Comparison of ENCODE assay signal across 22 mouse cellular contexts in genomic region chr6:87797321-87797720, GRCm38 (mm10). TPM values are rescaled to one million over a fixed set of nuclear protein-coding genes. Genes with fewer than 3 reads are reported as not detected.
A peak's percentile ranks its signal among the peaks of the same experiment; 100 is the strongest.
DNase-seq lines count a peak whose midpoint lies in the region; ATAC-seq and TF ChIP-seq lines count a peak whose summit lies in the region.
"Had no signal": no experiment of that assay in that cellular context is flagged by ENCODE, and none has a peak within 500 bp of the region (broad histone marks: within the 10 kb centered on the region; RNA-seq: fewer than 3 reads in every experiment).

No protein-coding gene starts in this region.

- 11% methylated on average over 2 of the region's 2 CpGs for WGBS in kidney, adult 2 months
- 62% methylated on average over 2 of the region's 2 CpGs for WGBS in liver, embryonic 14.5 days (ENCODE audit: insufficient replicate concordance)

- peak; percentile 51 for DNase-seq in kidney, adult 2 months
- no peak for DNase-seq in kidney, postnatal 10 days
- DNase-seq in kidney, postnatal 14 days, result peak; percentile 39
- DNase-seq in kidney, adult 9 months, result no peak
- peak; percentile 70 for DNase-seq in MN1 (ENCODE audit: low spot score)
- no peak for DNase-seq in liver, embryonic 14.5 days (ENCODE audit: low read depth in 3 of 3, low spot score in 3 of 3)
- no peak for DNase-seq in left cerebral cortex, adult 18-20 months (ENCODE audit: low spot score in 2 of 2)
- DNase-seq: cerebellum, adult 11 months; cerebellum, adult 8-10 months; cerebellum, postnatal 14 days; embryo, embryonic 11 days; gastrocnemius, postnatal 10 days; heart, adult 18-20 months; heart, postnatal 10 days; heart, postnatal 4 days had no signal

- no peaks in the 10 kb centered on the region; the same call in 1 of the 2 replicates for H3K36me3 ChIP-seq in kidney, adult 2 months (ENCODE audit: control insufficient read depth, insufficient read depth, low read length)
- H3K36me3 ChIP-seq in liver, embryonic 14.5 days (replicated peaks; ENCODE audit: control insufficient read depth, insufficient read depth, low read depth), result peaks cover 25% of the 10 kb centered on the region

- no peaks in the 10 kb centered on the region for H3K9me3 ChIP-seq in liver, embryonic 14.5 days (ENCODE audit: control insufficient read depth, low read length)
- H3K9me3 ChIP-seq: embryonic facial prominence, embryonic 15.5 days; forebrain, embryonic 10.5 days; heart, embryonic 10.5 days; hindbrain, embryonic 12.5 days had no signal

- TF ChIP-seq POLR2A in kidney, adult 2 months (IDR thresholded peaks at IDR 0.05; ENCODE audit: low read depth, low read length), result no peak

- H3K9ac ChIP-seq in liver, embryonic 14.5 days (replicated peaks), result no peak overlapping the region; the same call in 1 of the 2 replicates
- H3K9ac ChIP-seq: embryonic facial prominence, embryonic 15.5 days; hindbrain, embryonic 12.5 days had no signal

- H3K27ac ChIP-seq in kidney, adult 2 months (ENCODE audit: insufficient read depth, low read depth, low read length), result no peak overlapping the region
- H3K27ac ChIP-seq in liver, embryonic 14.5 days, result peak overlapping the region; percentile 88
- H3K27ac ChIP-seq: embryonic facial prominence, embryonic 15.5 days; forebrain, embryonic 10.5 days; heart, embryonic 10.5 days; hindbrain, embryonic 12.5 days had no signal

- H3K4me2 ChIP-seq in liver, embryonic 14.5 days (ENCODE audit: low read depth), result no peak overlapping the region
- H3K4me2 ChIP-seq: embryonic facial prominence, embryonic 15.5 days; hindbrain, embryonic 12.5 days had no signal

- TF ChIP-seq CTCF in kidney, adult 2 months (conservative IDR thresholded peaks at IDR 0.05; ENCODE audit: insufficient read depth, insufficient read length, low read depth, low read length), result no peak
- no peak for TF ChIP-seq CTCF in liver, embryonic 14.5 days (IDR thresholded peaks at IDR 0.05; ENCODE audit: low read depth)

- ATAC-seq in liver, embryonic 14.5 days (ENCODE audit: insufficient read depth), result no peak
- ATAC-seq: forebrain, embryonic 14.5 days; hindbrain, embryonic 16.5 days had no signal

- H3K4me3 ChIP-seq in kidney, adult 2 months (ENCODE audit: insufficient read depth, low read depth, low read length), result no peak overlapping the region
- no peak overlapping the region for H3K4me3 ChIP-seq in liver, embryonic 14.5 days (ENCODE audit: insufficient read depth in 1 of 2, low read depth in 2 of 2, low read length in 2 of 2)
- H3K4me3 ChIP-seq: embryonic facial prominence, embryonic 15.5 days; forebrain, embryonic 10.5 days; heart, embryonic 10.5 days; hindbrain, embryonic 12.5 days had no signal

- H3K27me3 ChIP-seq in kidney, adult 2 months (replicated peaks; ENCODE audit: control insufficient read depth, insufficient read depth, low read length), result no peaks in the 10 kb centered on the region
- H3K27me3 ChIP-seq in liver, embryonic 14.5 days (ENCODE audit: control insufficient read depth, insufficient read depth, low read length), result no peaks in the 10 kb centered on the region
- H3K27me3 ChIP-seq: embryonic facial prominence, embryonic 15.5 days; hindbrain, embryonic 12.5 days had no signal

- no peaks in the 10 kb centered on the region; the same call in 1 of the 2 replicates for H3K4me1 ChIP-seq in kidney, adult 2 months (ENCODE audit: control insufficient read depth, insufficient read depth, low read length)
- peaks cover 30 to 44% of the 10 kb centered on the region in 2 experiments for H3K4me1 ChIP-seq in liver, embryonic 14.5 days (replicated peaks; ENCODE audit: control insufficient read depth in 2 of 2, insufficient read depth in 2 of 2, low read length in 1 of 2)
- H3K4me1 ChIP-seq: embryonic facial prominence, embryonic 15.5 days had no signal

- TF ChIP-seq EP300 in liver, embryonic 14.5 days (IDR thresholded peaks at IDR 0.05; ENCODE audit: low read depth), result no peak

RNA-seq across cellular contexts. Expression of gene Rab43, which starts 14.6 kb away (rescaled TPM):
- 49.5 and 52.0 TPM in 2 replicates for polyA plus RNA-seq in kidney, adult 2 months (2012; rRNA removed)
- 21.9 and 27.8 TPM in 2 replicates for polyA plus RNA-seq in liver, embryonic 14.5 days (2012; rRNA removed)
- 25.9 and 34.1 TPM in 2 replicates for polyA plus RNA-seq in liver, embryonic 14.5 days (2014; fragmentation: Nextera tagmentation; extraction: Ambion mirVana)
- 10 to 100 TPM; 12.9 to 23.7 TPM for total RNA-seq in left cerebral cortex, adult 18-20 months (2021)

RNA-seq across cellular contexts. Expression of gene Gp9, which starts 19.4 kb away (rescaled TPM):
- 0.66 and 1.1 TPM in 2 replicates for polyA plus RNA-seq in kidney, adult 2 months (2012; rRNA removed)
- polyA plus RNA-seq in liver, embryonic 14.5 days (2012; rRNA removed), result 35.1 and 62.4 TPM in 2 replicates
- 29.1 and 35.2 TPM in 2 replicates for polyA plus RNA-seq in liver, embryonic 14.5 days (2014; fragmentation: Nextera tagmentation; extraction: Ambion mirVana)
- under 1 TPM; 0.80 to 0.86 TPM for total RNA-seq in left cerebral cortex, adult 18-20 months (2021)
- total RNA-seq: ES-E14; gastrocnemius, postnatal 10 days had no signal

RNA-seq across cellular contexts. Expression of gene Gm45140, which starts 38.3 kb away (rescaled TPM):
- 0.53 and 0.77 TPM in 2 replicates for polyA plus RNA-seq in kidney, adult 2 months (2012; rRNA removed)
- polyA plus RNA-seq in liver, embryonic 14.5 days (2012; rRNA removed), result 0.28 and 3.2 TPM in 2 replicates
- polyA plus RNA-seq in liver, embryonic 14.5 days (2014; fragmentation: Nextera tagmentation; extraction: Ambion mirVana), result 3.6 and 3.7 TPM in 2 replicates
- total RNA-seq in left cerebral cortex, adult 18-20 months (2021), result 1 to 10 TPM in 1 of 2 experiments, under 1 TPM in 1; 0.53 to 2.2 TPM

RNA-seq across cellular contexts. Expression of gene Isy1, which starts 41.3 kb away (rescaled TPM):
- 14.1 and 18.4 TPM in 2 replicates for polyA plus RNA-seq in kidney, adult 2 months (2012; rRNA removed)
- polyA plus RNA-seq in liver, embryonic 14.5 days (2012; rRNA removed), result 4.9 and 16.9 TPM in 2 replicates
- 33.7 and 34.0 TPM in 2 replicates for polyA plus RNA-seq in liver, embryonic 14.5 days (2014; fragmentation: Nextera tagmentation; extraction: Ambion mirVana)
- 10 to 100 TPM; 28.0 to 34.2 TPM for total RNA-seq in left cerebral cortex, adult 18-20 months (2021)

RNA-seq across cellular contexts. Expression of gene Cnbp, which starts 53.6 kb away (rescaled TPM):
- 175 and 184 TPM in 2 replicates for polyA plus RNA-seq in kidney, adult 2 months (2012; rRNA removed)
- 152 and 190 TPM in 2 replicates for polyA plus RNA-seq in liver, embryonic 14.5 days (2012; rRNA removed)
- 556 and 576 TPM in 2 replicates for polyA plus RNA-seq in liver, embryonic 14.5 days (2014; fragmentation: Nextera tagmentation; extraction: Ambion mirVana)
- 100 to 1,000 TPM; 276 to 291 TPM for total RNA-seq in left cerebral cortex, adult 18-20 months (2021)

Comparison
In these comparisons a context has a peak if more than half of its experiments do, and no peak if none do; other contexts are left out.
1. DNase-seq: peak in kidney, adult 2 months (single experiment), kidney, postnatal 14 days (single experiment) and MN1 (single experiment); none in kidney, postnatal 10 days (single experiment), kidney, adult 9 months (single experiment), liver, embryonic 14.5 days (0 of 3) and left cerebral cortex, adult 18-20 months (0 of 2).
2. RNA of gene Gp9, which starts 19.4 kb away (polyA plus RNA-seq): 29.1 to 62.4 TPM in liver, embryonic 14.5 days; 0.66 to 1.1 TPM in kidney, adult 2 months; every median in the first group is over 10 times any median in the second.